Comparison of ENCODE assay signal across 10 mouse cellular contexts in genomic region chr17:26537722-26538471, GRCm38 (mm10). TPM values are rescaled to one million over a fixed set of nuclear protein-coding genes. Genes with fewer than 3 reads are reported as not detected.
A peak's percentile ranks its signal among the peaks of the same experiment; 100 is the strongest.
DNase-seq lines count a peak whose midpoint lies in the region; ATAC-seq and TF ChIP-seq lines count a peak whose summit lies in the region.
"Had no signal": no experiment of that assay in that cellular context is flagged by ENCODE, and none has a peak within 500 bp of the region (broad histone marks: within the 10 kb centered on the region; RNA-seq: fewer than 3 reads in every experiment).

No protein-coding gene starts in this region.

- peak; percentile 29 for DNase-seq in limb, embryonic 14.5 days (ENCODE audit: low spot score)
- DNase-seq in limb, embryonic 10.5 days (ENCODE audit: low spot score) = no peak
- peak; percentile 13 for DNase-seq in brain, embryonic 14.5 days (ENCODE audit: low read depth)
- peak; percentile 33 to 52 for DNase-seq in kidney, postnatal 4 days
- peak; percentile 91 for DNase-seq in splenic B cell, adult 2 months (ENCODE audit: low read depth, low spot score)
- DNase-seq in left cerebral cortex, postnatal 10 days (ENCODE audit: extremely low spot score in 1 of 2, low spot score in 2 of 2) = no peak
- no peak for DNase-seq in layer of hippocampus, adult 2 months (ENCODE audit: low spot score in 2 of 2)
- DNase-seq in frontal cortex, postnatal 14 days (ENCODE audit: low spot score in 2 of 2) = no peak

- no peak overlapping the region for H3K4me2 ChIP-seq in limb, embryonic 14.5 days (replicated peaks; ENCODE audit: low read depth, low read length, severe bottlenecking)
- H3K4me2 ChIP-seq: heart, embryonic 15.5 days had no signal

- H3K9me3 ChIP-seq in limb, embryonic 14.5 days (ENCODE audit: control insufficient read depth, low read length) = no peaks in the 10 kb centered on the region
- no peaks in the 10 kb centered on the region for H3K9me3 ChIP-seq in limb, embryonic 10.5 days (replicated peaks)
- H3K9me3 ChIP-seq: heart, embryonic 15.5 days had no signal

- no peaks in the 10 kb centered on the region for H3K27me3 ChIP-seq in limb, embryonic 14.5 days (ENCODE audit: control insufficient read depth, insufficient read depth, low read length)
- H3K27me3 ChIP-seq in limb, embryonic 10.5 days (ENCODE audit: low read depth, poor library complexity, severe bottlenecking) = no peaks in the 10 kb centered on the region
- H3K27me3 ChIP-seq in splenic B cell, adult 2 months (ENCODE audit: control insufficient read depth, insufficient read depth, low read length, poor library complexity, severe bottlenecking) = peaks cover 2% of the 10 kb centered on the region; the same call in 1 of the 2 replicates
- H3K27me3 ChIP-seq: heart, embryonic 15.5 days had no signal

- TF ChIP-seq POLR2A in limb, embryonic 14.5 days (IDR thresholded peaks at IDR 0.05; ENCODE audit: borderline replicate concordance, extremely low read depth, insufficient read depth, insufficient read length) = no peak
- no peak for TF ChIP-seq POLR2A in brain, embryonic 14.5 days (IDR thresholded peaks at IDR 0.05; ENCODE audit: borderline replicate concordance, extremely low read depth, insufficient read depth, insufficient read length, poor library complexity, severe bottlenecking)

- no peaks in the 10 kb centered on the region for H3K36me3 ChIP-seq in limb, embryonic 14.5 days (ENCODE audit: control insufficient read depth, insufficient read depth, low read length)
- H3K36me3 ChIP-seq in limb, embryonic 10.5 days = no peaks in the 10 kb centered on the region
- no peaks in the 10 kb centered on the region for H3K36me3 ChIP-seq in splenic B cell, adult 2 months (ENCODE audit: control insufficient read depth, insufficient read depth, low read length, poor library complexity, severe bottlenecking)
- H3K36me3 ChIP-seq: heart, embryonic 15.5 days had no signal

- H3K27ac ChIP-seq in limb, embryonic 14.5 days (replicated peaks; ENCODE audit: low read depth, low read length) = no peak overlapping the region
- no peak overlapping the region for H3K27ac ChIP-seq in limb, embryonic 10.5 days
- H3K27ac ChIP-seq in layer of hippocampus, adult 2 months = no peak overlapping the region
- H3K27ac ChIP-seq: heart, embryonic 15.5 days had no signal

- no peak for ATAC-seq in limb, embryonic 14.5 days (ENCODE audit: low FRiP score, low read depth)

- H3K4me1 ChIP-seq in limb, embryonic 14.5 days (ENCODE audit: control insufficient read depth, insufficient read depth, low read length) = no peaks in the 10 kb centered on the region
- H3K4me1 ChIP-seq in limb, embryonic 10.5 days = 0 out of 2 replicates have a peak, but pooled peaks cover 3% of the 10 kb centered on the region

- no peak for TF ChIP-seq CTCF in brain, embryonic 14.5 days (IDR thresholded peaks at IDR 0.05; ENCODE audit: borderline replicate concordance, extremely low read depth, insufficient read depth, insufficient read length)
- no peak for TF ChIP-seq CTCF in layer of hippocampus, adult 2 months (conservative IDR thresholded peaks at IDR 0.05)

- whole genome bisulfite sequencing in limb, embryonic 14.5 days = 28% methylated on average over 6 of the region's 6 CpGs
- WGBS in limb, embryonic 10.5 days = 35% methylated on average over 6 of the region's 6 CpGs

- H3K4me3 ChIP-seq in limb, embryonic 14.5 days (replicated peaks; ENCODE audit: low read length) = no peak overlapping the region
- no peak overlapping the region for H3K4me3 ChIP-seq in limb, embryonic 10.5 days
- no peak overlapping the region for H3K4me3 ChIP-seq in layer of hippocampus, adult 2 months
- H3K4me3 ChIP-seq: heart, embryonic 15.5 days; myocyte had no signal

- intact Hi-C loops in left cerebral cortex, postnatal 10 days (cut with DNase I) = no loop called here

- H3K9ac ChIP-seq in limb, embryonic 14.5 days (ENCODE audit: low read depth, low read length, severe bottlenecking) = no peak overlapping the region
- H3K9ac ChIP-seq: heart, embryonic 15.5 days had no signal

RNA-seq across cellular contexts. Expression of gene Ergic1, which starts 23.4 kb away (rescaled TPM):
- 222 and 267 TPM in 2 replicates for polyA plus RNA-seq in limb, embryonic 14.5 days (2012; rRNA removed)
- 156 and 157 TPM in 2 replicates for polyA plus RNA-seq in limb, embryonic 14.5 days (2014; fragmentation: Nextera tagmentation; extraction: Ambion mirVana)
- polyA plus RNA-seq in limb, embryonic 10.5 days (2016; fragmentation: Nextera tagmentation; extraction: Ambion mirVana) = 114 and 121 TPM in 2 replicates
- polyA plus RNA-seq in brain, embryonic 14.5 days (2012; rRNA removed) = 193 and 218 TPM in 2 replicates
- total RNA-seq in left cerebral cortex, postnatal 10 days (2021) = 100 to 1,000 TPM; 170 to 171 TPM
- total RNA-seq in layer of hippocampus, adult 2 months (2021) = 100 to 1,000 TPM; 121 to 124 TPM

RNA-seq across cellular contexts. Expression of gene Dusp1, which starts 24.0 kb away (rescaled TPM):
- polyA plus RNA-seq in limb, embryonic 14.5 days (2012; rRNA removed) = 29.6 and 45.2 TPM in 2 replicates
- polyA plus RNA-seq in limb, embryonic 14.5 days (2014; fragmentation: Nextera tagmentation; extraction: Ambion mirVana) = 25.0 and 27.7 TPM in 2 replicates
- 23.5 and 26.1 TPM in 2 replicates for polyA plus RNA-seq in limb, embryonic 10.5 days (2016; fragmentation: Nextera tagmentation; extraction: Ambion mirVana)
- 56.2 and 71.8 TPM in 2 replicates for polyA plus RNA-seq in brain, embryonic 14.5 days (2012; rRNA removed)
- 10 to 100 TPM; 23.2 TPM for total RNA-seq in left cerebral cortex, postnatal 10 days (2021)
- total RNA-seq in layer of hippocampus, adult 2 months (2021) = 10 to 100 TPM; 14.9 to 20.9 TPM

Comparison
In these comparisons a context has a peak if more than half of its experiments do, and no peak if none do; other contexts are left out.
1. DNase-seq: peak in limb, embryonic 14.5 days (single experiment), brain, embryonic 14.5 days (single experiment), kidney, postnatal 4 days (2 of 2) and splenic B cell, adult 2 months (single experiment); none in limb, embryonic 10.5 days (single experiment), left cerebral cortex, postnatal 10 days (0 of 2), layer of hippocampus, adult 2 months (0 of 2) and frontal cortex, postnatal 14 days (0 of 2).